Mouse (Mus musculus) kidney, embryonic 14.5 days (tissue): ENCODE data around the gene Kcnip1. TPM values are rescaled to one million over a fixed set of nuclear protein-coding genes. Genes with fewer than 3 reads are reported as not detected.

ENCODE experiments used
- ATAC-seq: fragments of 200-750 bp; cut with Nextera tagmentation; 2 replicates; pipeline ENCODE4 v1.8.0; 2017; ENCODE audit warnings: moderate number of reproducible peaks, mild to moderate bottlenecking, moderate TSS enrichment, moderate library complexity; ENCODE audit not compliant: low FRiP score, low TSS enrichment
- H3K27ac ChIP-seq: fragments of 300-500 bp; sonication (generic); 2 replicates; pipeline ENCODE4 v1.5.1; 2014; ENCODE audit warnings: low read depth, mild to moderate bottlenecking, low read length, moderate library complexity, mixed read lengths
- H3K27me3 ChIP-seq: fragments of 300-500 bp; sonication (generic); 2 replicates; pipeline ENCODE4 v1.6.1; 2014; ENCODE audit warnings: mild to moderate bottlenecking, low read length; ENCODE audit not compliant: control insufficient read depth, insufficient read depth
- H3K36me3 ChIP-seq: fragments of 300-500 bp; sonication (generic); 2 replicates; pipeline ENCODE4 v1.6.1; 2014; ENCODE audit warnings: low read length, mixed read lengths; ENCODE audit not compliant: control insufficient read depth, insufficient read depth
- H3K4me1 ChIP-seq: fragments of 300-500 bp; sonication (generic); 2 replicates; pipeline ENCODE4 v1.6.1; 2014; ENCODE audit warnings: low read length, mixed read lengths; ENCODE audit not compliant: control insufficient read depth, insufficient read depth
- H3K4me2 ChIP-seq: fragments of 300-500 bp; sonication (generic); replicated peaks from 2 replicates; pipeline ENCODE4 v1.6.1; 2014; ENCODE audit warnings: low read depth, mild to moderate bottlenecking, low read length
- H3K4me3 ChIP-seq: fragments of 300-500 bp; sonication (generic); 2 replicates; pipeline ENCODE4 v1.5.1; 2014; ENCODE audit warnings: mild to moderate bottlenecking, low read length
- H3K9ac ChIP-seq: fragments of 300-500 bp; sonication (generic); 2 replicates; pipeline ENCODE4 v1.6.1; 2014; ENCODE audit warnings: low read depth, mild to moderate bottlenecking, low read length, moderate library complexity
- H3K9me3 ChIP-seq: fragments of 300-500 bp; sonication (generic); 2 replicates; pipeline ENCODE4 v1.6.1; 2016; ENCODE audit warnings: low read length; ENCODE audit not compliant: control insufficient read depth
- WGBS: fragments of 180-500 bp; shearing (Covaris S2); extraction: QIAGEN DNeasy Blood & Tissue Kit; methylation state at CpG from one replicate; pipeline ENCODE4 v1.1.7; 2014; 5-methylcytosine and 5-hydroxymethylcytosine counted together
- polyA plus RNA-seq: library from polyadenylated mRNA; unstranded; fragments of >200 nt; fragmentation: Nextera tagmentation; extraction: Ambion mirVana; gene quantifications from 2 replicates; pipeline ENCODE4 v1.2.1, GENCODE M21; 2014

Gene Kcnip1
- polyA plus RNA-seq, 1 experiment from 2014 or later, result 0.74 TPM

GRCm38 (mm10) chr11:33926551-33926950 lies 66.4 kb downstream of the Kcnip1 start:
- H3K9ac ChIP-seq, result no peak overlapping the region
- no peak for ATAC-seq
- no peaks in the 10 kb centered on the region for H3K36me3 ChIP-seq
- H3K4me2 ChIP-seq, result no peak overlapping the region
- no peak overlapping the region for H3K27ac ChIP-seq
- H3K9me3 ChIP-seq, result 0 out of 2 replicates have a peak, but pooled peaks cover 2% of the 10 kb centered on the region
- H3K27me3 ChIP-seq, result no peaks in the 10 kb centered on the region
- H3K4me1 ChIP-seq, result peaks cover 7% of the 10 kb centered on the region
- WGBS, result 53% methylated on average over 2 of the region's 2 CpGs
- no peak overlapping the region for H3K4me3 ChIP-seq

DNA sequence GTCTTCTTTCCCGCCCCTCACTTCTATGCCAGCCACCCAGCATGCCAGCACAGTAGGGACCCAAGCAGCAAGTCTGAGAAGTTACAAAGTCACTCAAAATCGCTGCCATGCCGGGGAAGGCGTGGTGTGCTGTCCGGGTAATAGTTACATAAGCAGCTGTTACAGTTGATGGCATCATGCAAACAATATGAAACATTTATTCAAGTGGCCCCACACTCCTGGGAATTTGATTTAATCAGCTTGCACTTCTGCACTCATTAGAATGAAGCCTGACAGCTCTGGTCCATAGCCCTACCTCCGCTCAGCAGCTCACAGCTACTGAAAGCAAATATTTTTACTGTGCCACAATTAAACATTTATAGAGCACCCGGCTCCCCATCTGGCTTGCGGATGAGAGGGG lies 67.2 kb downstream of the Kcnip1 start:
- Histone ChIP-seq H3K27me3 (no peaks in the 10 kb centered on the region), H3K4me3 (no peak overlapping the region), H3K9ac (no peak overlapping the region), H3K4me2 (no peak overlapping the region), H3K4me1 (peaks cover 10% of the 10 kb centered on the region), H3K27ac (no peak overlapping the region), H3K36me3 (no peaks in the 10 kb centered on the region), H3K9me3 (0 out of 2 replicates have a peak, but pooled peaks cover 2% of the 10 kb centered on the region)
- 76% methylated on average over 8 of the region's 8 CpGs for WGBS
- ATAC-seq, result no peak

DNA sequence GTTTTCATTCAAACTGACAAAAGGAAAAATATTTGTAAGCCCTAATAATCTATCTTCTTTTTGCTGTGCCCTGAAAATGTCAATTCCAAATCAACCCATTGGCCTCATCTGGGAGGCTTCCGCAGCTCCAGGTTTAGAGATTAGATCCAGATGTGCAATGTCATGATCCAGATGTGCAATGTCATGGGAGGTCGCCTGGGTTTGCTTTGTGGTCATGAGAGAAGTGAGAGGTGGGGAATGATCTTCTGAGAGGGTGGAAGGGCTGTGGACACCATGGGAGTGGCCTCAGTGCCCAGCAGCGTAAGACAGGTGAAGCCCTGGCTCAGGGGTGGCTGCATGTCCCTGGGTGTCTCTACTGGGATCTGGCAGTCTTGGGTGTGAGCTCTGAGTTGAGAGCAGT lies 69.9 kb downstream of the Kcnip1 start:
- H3K27ac ChIP-seq, result no peak overlapping the region
- no peak overlapping the region for H3K9ac ChIP-seq
- H3K27me3 ChIP-seq, result no peaks in the 10 kb centered on the region
- H3K4me2 ChIP-seq, result no peak overlapping the region
- no peak overlapping the region for H3K4me3 ChIP-seq
- WGBS, result 70% methylated on average over 3 of the region's 3 CpGs
- ATAC-seq, result no peak
- no peaks in the 10 kb centered on the region for H3K36me3 ChIP-seq
- peaks cover 10% of the 10 kb centered on the region for H3K4me1 ChIP-seq
- H3K9me3 ChIP-seq, result 0 out of 2 replicates have a peak, but pooled peaks cover 2% of the 10 kb centered on the region

GRCm38 (mm10) chr11:33921451-33921850 lies 71.5 kb downstream of the Kcnip1 start:
- Histone ChIP-seq H3K27ac (no peak overlapping the region), H3K9me3 (0 out of 2 replicates have a peak, but pooled peaks cover 2% of the 10 kb centered on the region), H3K4me1 (peaks cover 10% of the 10 kb centered on the region), H3K4me3 (no peak overlapping the region), H3K36me3 (no peaks in the 10 kb centered on the region), H3K4me2 (no peak overlapping the region), H3K9ac (no peak overlapping the region), H3K27me3 (no peaks in the 10 kb centered on the region)
- 45% methylated on average over 13 of the region's 13 CpGs for WGBS
- peak; percentile 78 for ATAC-seq

DNA sequence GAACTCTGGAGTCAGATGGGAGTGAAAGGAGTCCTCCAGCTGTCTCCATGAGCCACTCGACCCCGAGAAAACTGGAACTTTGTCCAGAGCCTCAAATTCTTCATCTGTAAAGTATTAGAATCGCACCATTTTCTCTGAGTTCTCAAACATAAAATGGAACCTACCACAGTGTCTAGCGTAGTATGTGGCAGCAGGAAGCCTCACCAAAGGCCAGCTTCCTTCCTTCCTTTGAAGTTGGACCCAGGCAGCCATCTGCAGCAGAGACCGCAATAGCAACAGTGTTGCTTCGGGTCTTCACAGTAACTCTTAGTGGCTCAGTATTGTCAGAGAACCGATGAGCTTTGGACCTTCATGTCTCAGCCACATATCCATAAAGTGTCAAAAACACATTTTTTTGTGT lies 73.1 kb downstream of the Kcnip1 start:
- peaks cover 10% of the 10 kb centered on the region for H3K4me1 ChIP-seq
- no peak for ATAC-seq
- no peak overlapping the region for H3K9ac ChIP-seq
- H3K9me3 ChIP-seq, result 0 out of 2 replicates have a peak, but pooled peaks cover 2% of the 10 kb centered on the region
- WGBS, result 77% methylated on average over 7 of the region's 7 CpGs
- H3K4me3 ChIP-seq, result no peak overlapping the region
- H3K4me2 ChIP-seq, result no peak overlapping the region
- H3K27ac ChIP-seq, result no peak overlapping the region
- H3K27me3 ChIP-seq, result 0 out of 2 replicates have a peak, but pooled peaks cover under 1% of the 10 kb centered on the region
- no peaks in the 10 kb centered on the region for H3K36me3 ChIP-seq

DNA sequence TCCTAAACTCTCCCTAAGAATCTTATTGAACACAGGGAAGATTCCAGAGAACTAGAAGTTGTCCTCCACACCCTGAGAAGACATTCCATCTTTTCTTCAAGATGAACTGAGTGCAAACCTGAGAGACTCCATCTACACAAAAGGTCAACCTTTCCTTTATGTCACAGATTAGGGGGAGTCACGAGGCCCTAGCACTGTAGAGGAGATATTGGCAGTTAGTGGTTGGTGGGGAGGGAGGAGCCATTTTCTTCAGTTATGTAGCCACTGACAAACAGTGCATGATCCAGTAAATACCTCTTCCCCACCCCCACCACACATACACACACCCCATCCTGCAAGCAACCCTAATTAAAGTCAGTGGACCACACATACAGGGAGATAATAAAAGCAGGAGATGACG lies 74.5 kb downstream of the Kcnip1 start:
- Histone ChIP-seq H3K9me3 (0 out of 2 replicates have a peak, but pooled peaks cover 2% of the 10 kb centered on the region), H3K27me3 (0 out of 2 replicates have a peak, but pooled peaks cover 4% of the 10 kb centered on the region), H3K9ac (no peak overlapping the region), H3K4me3 (no peak overlapping the region), H3K4me2 (no peak overlapping the region), H3K36me3 (no peaks in the 10 kb centered on the region), H3K27ac (no peak overlapping the region), H3K4me1 (peaks cover 10% of the 10 kb centered on the region)
- no peak for ATAC-seq
- 35% methylated on average over 2 of the region's 2 CpGs for WGBS

DNA sequence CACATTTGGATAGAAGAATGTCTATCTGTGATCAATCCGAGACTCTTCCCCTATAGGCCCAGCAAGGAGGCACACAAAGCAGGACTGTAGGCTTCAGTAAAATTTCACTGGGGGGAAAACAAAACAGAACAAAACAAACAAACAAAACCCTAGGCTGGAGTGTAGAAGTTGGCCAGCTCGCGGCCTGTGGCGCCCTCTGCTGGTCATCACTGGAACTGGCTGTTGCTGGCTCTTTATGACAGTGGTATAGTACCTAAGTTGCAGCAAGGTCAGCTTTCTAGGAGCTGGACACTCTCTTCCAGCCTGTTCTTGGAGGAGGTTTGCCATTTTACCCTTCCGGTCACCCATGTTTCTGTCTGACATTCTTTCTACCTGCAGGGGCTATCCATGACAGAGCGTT lies 75.4 kb downstream of the Kcnip1 start:
- Histone ChIP-seq H3K4me2 (no peak overlapping the region), H3K36me3 (no peaks in the 10 kb centered on the region), H3K9ac (no peak overlapping the region), H3K27me3 (0 out of 2 replicates have a peak, but pooled peaks cover 4% of the 10 kb centered on the region), H3K27ac (no peak overlapping the region), H3K9me3 (0 out of 2 replicates have a peak, but pooled peaks cover under 1% of the 10 kb centered on the region), H3K4me3 (no peak overlapping the region), H3K4me1 (peaks cover 10% of the 10 kb centered on the region)
- ATAC-seq, result no peak
- 24% methylated on average over 6 of the region's 6 CpGs for WGBS

DNA sequence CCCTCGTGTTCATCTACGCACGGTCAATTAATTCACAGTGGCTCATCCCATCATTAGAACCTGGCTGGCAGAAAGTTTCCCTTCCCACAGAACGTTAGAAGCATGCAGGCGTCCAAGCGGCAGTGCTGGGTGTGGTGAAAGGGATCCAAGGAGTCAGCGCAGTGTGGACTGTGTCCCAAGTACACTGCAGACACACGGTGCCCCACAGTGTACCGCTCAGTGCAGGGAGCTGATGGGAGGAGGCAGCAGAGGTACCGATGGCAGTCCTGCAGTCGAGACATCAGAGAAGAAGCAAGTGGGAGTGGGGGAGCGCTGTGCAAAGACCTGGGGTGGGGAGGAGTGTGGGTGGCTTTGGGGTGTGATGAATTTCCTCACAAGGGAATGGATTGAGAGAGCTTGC lies 78.7 kb downstream of the Kcnip1 start:
- 0 out of 2 replicates have a peak, but pooled peaks cover 4% of the 10 kb centered on the region for H3K27me3 ChIP-seq
- no peak overlapping the region for H3K27ac ChIP-seq
- no peak for ATAC-seq
- no peaks in the 10 kb centered on the region for H3K36me3 ChIP-seq
- H3K4me2 ChIP-seq, result no peak overlapping the region
- H3K4me1 ChIP-seq, result no peaks in the 10 kb centered on the region
- no peaks in the 10 kb centered on the region for H3K9me3 ChIP-seq
- H3K9ac ChIP-seq, result no peak overlapping the region
- WGBS, result 37% methylated on average over 12 of the region's 12 CpGs
- H3K4me3 ChIP-seq, result no peak overlapping the region

DNA sequence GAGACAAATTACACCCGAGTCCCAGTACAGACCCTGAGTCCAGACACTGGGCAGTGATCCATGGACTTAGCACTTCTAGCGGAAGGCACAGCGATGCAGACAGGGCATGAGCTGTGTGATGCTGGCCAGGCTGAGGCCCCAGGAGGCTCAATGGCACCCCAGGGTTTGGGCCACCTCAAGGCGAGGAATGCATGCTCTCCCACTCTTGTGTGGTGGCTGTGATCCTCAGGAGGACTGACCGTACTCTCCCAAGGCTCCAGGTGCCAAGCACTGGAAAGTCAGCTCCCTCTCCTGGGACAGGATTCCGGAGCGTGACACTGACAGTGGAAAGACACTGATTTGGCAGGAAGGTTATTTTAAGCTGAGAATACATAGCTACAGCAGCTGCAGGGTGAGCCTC lies 79.9 kb downstream of the Kcnip1 start:
- no peak for ATAC-seq

More for the DNA sequence above, 79.9 kb downstream of the Kcnip1 start:
- WGBS, result 67% methylated on average over 7 of the region's 7 CpGs
- Histone ChIP-seq H3K36me3 (no peaks in the 10 kb centered on the region), H3K9me3 (no peaks in the 10 kb centered on the region), H3K27ac (no peak overlapping the region), H3K4me2 (no peak overlapping the region), H3K4me1 (no peaks in the 10 kb centered on the region), H3K27me3 (0 out of 2 replicates have a peak, but pooled peaks cover 4% of the 10 kb centered on the region), H3K9ac (no peak overlapping the region), H3K4me3 (no peak overlapping the region)
